Mouse (Mus musculus) subcutaneous adipose tissue, adult 2 months (tissue): Measurements from ENCODE around the gene B020031M17Rik. TPM values are rescaled to one million over a fixed set of nuclear protein-coding genes. Genes with fewer than 3 reads are reported as not detected.

Experiments used
- polyA plus RNA-seq: library from polyadenylated mRNA; depleted of rRNA; stranded (reverse); fragments of >200 nt; gene quantifications from 2 replicates; pipeline ENCODE4 v1.2.3, GENCODE M21; 2012; ENCODE audit warnings: low replicate concordance; rRNA removed

The B020031M17Rik gene
- not detected in 2 replicates for polyA plus RNA-seq

DNA sequence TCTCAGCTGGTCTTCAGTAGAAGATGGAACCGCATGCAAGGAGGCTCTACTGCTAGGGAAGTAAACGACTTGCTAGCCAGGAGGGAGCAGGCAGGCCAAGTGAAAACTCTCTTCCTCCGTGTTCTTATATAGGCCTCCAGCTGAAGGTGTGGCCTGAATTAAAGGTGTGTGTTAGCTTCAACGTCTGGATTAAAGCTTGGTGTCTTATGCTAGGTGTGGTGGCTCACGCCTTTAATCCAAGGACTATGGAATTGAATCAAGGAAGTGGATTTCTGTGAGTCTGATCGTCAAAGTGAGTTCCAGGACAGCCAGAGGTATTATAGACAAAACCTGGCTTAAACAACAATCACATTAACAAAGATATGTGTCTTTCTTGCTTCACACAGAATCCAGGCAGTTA lies at the start of gene B020031M17Rik:
TSS of gene B020031M17Rik (minus strand) at position 101 of the 400 bp plus-strand sequence.

DNA sequence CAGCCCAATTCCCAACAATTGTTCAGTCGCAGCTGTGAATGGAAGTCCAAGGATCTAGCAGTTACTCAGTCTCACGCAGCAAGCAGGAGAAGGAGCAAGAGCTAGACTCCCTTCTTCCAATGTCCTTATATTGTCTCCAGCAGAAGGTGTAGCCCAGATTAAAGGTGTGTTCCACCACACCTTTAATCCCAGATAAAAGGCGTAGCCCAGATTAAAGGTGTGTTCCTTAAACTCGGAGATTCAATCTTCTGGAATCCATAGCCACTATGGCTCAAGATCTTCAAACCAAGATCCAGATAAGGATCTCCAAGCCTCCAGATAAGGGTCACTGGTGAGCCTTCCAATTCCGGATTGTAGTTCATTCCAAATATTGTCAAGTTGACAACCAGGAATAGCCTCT lies 21.4 kb downstream of the B020031M17Rik start, which contains the start of gene Gm21761:
TSS of gene Gm21761 (minus strand) at position 101 of the 400 bp plus-strand sequence.

Other genes with a start within 250 kb of the B020031M17Rik start
- gene Nim1k, start 194.9 kb downstream of the B020031M17Rik start, polyA plus RNA-seq, result 0.78 and 1.1 TPM in 2 replicates
- gene Zfp131, start 159.9 kb downstream of the B020031M17Rik start, polyA plus RNA-seq, result 5.2 and 11.7 TPM in 2 replicates
- not detected in 2 replicates for gene AF067063, start 120.6 kb downstream of the B020031M17Rik start, polyA plus RNA-seq
- gene D13Ertd608e, start 114.8 kb downstream of the B020031M17Rik start, polyA plus RNA-seq, result 0.60 TPM in 1 of 2 replicates, not detected in the other
- not detected in 2 replicates for gene Tcstv1, start 56.0 kb downstream of the B020031M17Rik start, polyA plus RNA-seq
- not detected in 2 replicates for gene Gm21761, start 21.5 kb downstream of the B020031M17Rik start, polyA plus RNA-seq
- not detected in 2 replicates for gene Gm36079, start 76.2 kb upstream of the B020031M17Rik start, polyA plus RNA-seq
- 4.2 and 4.8 TPM in 2 replicates for gene Gm21188, start 101.4 kb upstream of the B020031M17Rik start, polyA plus RNA-seq
- not detected in 2 replicates for gene Gm20767, start 189.4 kb upstream of the B020031M17Rik start, polyA plus RNA-seq
- gene Gm21818, start 221.6 kb upstream of the B020031M17Rik start, polyA plus RNA-seq, result not detected in 2 replicates